Mouse (Mus musculus): ENCODE measurements around the gene Hist2h3c2. TPM values are rescaled to one million over a fixed set of nuclear protein-coding genes. Genes with fewer than 3 reads are reported as not detected.
"Not testable (repeated sequence)": the region's sequence is repeated elsewhere in the genome, so short reads cannot be mapped to it uniquely, and the experiment has no call there.

Hist2h3c2 gene
- polyA plus RNA-seq, 1 experiment from 2014 or later = 8.8 TPM

GRCm38 (mm10) chr3:96198601-96199251 lies 40.2 kb downstream of the Hist2h3c2 start:
- H3K27me3 ChIP-seq; H3K27ac ChIP-seq; H3K36me3 ChIP-seq; H3K9me3 ChIP-seq; ATAC-seq (ENCODE audit: low FRiP score, low read depth); H3K4me3 ChIP-seq; H3K9ac ChIP-seq: not testable (repeated sequence)
- peak overlapping the region; percentile 94 for H3K4me2 ChIP-seq (replicated peaks)
- H3K4me1 ChIP-seq = peaks cover 14% of the 10 kb centered on the region
- WGBS = 34% methylated on average over 8 of the region's 8 CpGs

DNA sequence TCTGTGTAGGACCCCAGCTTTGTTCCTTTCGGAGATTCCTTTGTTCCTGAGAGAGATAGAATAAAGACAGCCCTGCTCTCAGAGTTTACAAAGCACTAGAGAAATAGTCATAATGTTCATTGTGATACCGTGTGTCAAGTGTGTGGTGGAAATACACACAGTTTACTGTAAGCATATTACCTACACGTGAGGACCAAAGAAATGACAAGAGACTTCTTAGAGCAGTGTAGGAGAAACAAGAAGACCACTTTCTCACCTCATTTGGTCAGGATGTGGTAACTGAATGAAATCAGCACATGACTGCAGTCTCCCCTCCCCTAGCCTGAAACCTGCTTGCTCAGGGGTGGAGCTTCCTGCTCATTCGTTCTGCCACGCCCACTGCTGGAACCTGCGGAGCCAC lies 40.7 kb downstream of the Hist2h3c2 start:
- WGBS = 5% methylated on average over 6 of the region's 6 CpGs
- no peak for ATAC-seq (ENCODE audit: low FRiP score, low read depth)
- Histone ChIP-seq H3K4me1 (peaks cover 14% of the 10 kb centered on the region), H3K9ac (peak overlapping the region; percentile 19), H3K9me3 (0 out of 2 replicates have a peak, but pooled peaks cover 5% of the 10 kb centered on the region), H3K27me3 (no peaks in the 10 kb centered on the region), H3K27ac (0 out of 2 replicates have a peak overlapping the region, but pooled peaks have one; percentile 6), H3K4me2 (replicated peaks) (peak overlapping the region; percentile 94), H3K36me3 (peaks cover 5% of the 10 kb centered on the region), H3K4me3 (peak overlapping the region; percentile 70)

GRCm38 (mm10) chr3:96197129-96197749 lies 41.7 kb downstream of the Hist2h3c2 start:
- peaks cover 5% of the 10 kb centered on the region for H3K36me3 ChIP-seq
- H3K4me3 ChIP-seq = peak overlapping the region; percentile 70
- peak overlapping the region; percentile 95 for H3K27ac ChIP-seq
- ATAC-seq (ENCODE audit: low FRiP score, low read depth) = peak; percentile 93
- peaks cover 14% of the 10 kb centered on the region for H3K4me1 ChIP-seq
- H3K9ac ChIP-seq = peak overlapping the region; percentile 88
- H3K9me3 ChIP-seq = 0 out of 2 replicates have a peak, but pooled peaks cover 5% of the 10 kb centered on the region
- peak overlapping the region; percentile 94 for H3K4me2 ChIP-seq (replicated peaks)
- H3K27me3 ChIP-seq = no peaks in the 10 kb centered on the region
- under 1% methylated on average over 50 of the region's 50 CpGs for WGBS

- Histone ChIP-seq H3K4me2 (replicated peaks) (peak overlapping the region; percentile 94), H3K9ac (peak overlapping the region; percentile 88), H3K27ac (peak overlapping the region; percentile 95), H3K9me3 (0 out of 2 replicates have a peak, but pooled peaks cover 5% of the 10 kb centered on the region), H3K36me3 (peaks cover 5% of the 10 kb centered on the region), H3K4me3 (peak overlapping the region; percentile 70), H3K4me1 (peaks cover 14% of the 10 kb centered on the region), H3K27me3 (no peaks in the 10 kb centered on the region)
- WGBS = 16% methylated on average over 27 of the region's 27 CpGs
- ATAC-seq (ENCODE audit: low FRiP score, low read depth) = no peak; the same call in 1 of the 2 replicates
Observed at GRCm38 (mm10) chr3:96196437-96197128, 42.3 kb downstream of the Hist2h3c2 start.

- peaks cover 9% of the 10 kb centered on the region for H3K36me3 ChIP-seq
- no peak overlapping the region for H3K9ac ChIP-seq
- ATAC-seq (ENCODE audit: low FRiP score, low read depth) = no peak
- 93% methylated on average over 11 of the region's 11 CpGs for WGBS
- peaks cover 14% of the 10 kb centered on the region for H3K4me1 ChIP-seq
- no peaks in the 10 kb centered on the region for H3K27me3 ChIP-seq
- H3K27ac ChIP-seq = no peak overlapping the region
- 0 out of 2 replicates have a peak, but pooled peaks cover 5% of the 10 kb centered on the region for H3K9me3 ChIP-seq
- peak overlapping the region; percentile 94 for H3K4me2 ChIP-seq (replicated peaks)
- peak overlapping the region; percentile 70; the same call in 1 of the 2 replicates for H3K4me3 ChIP-seq
Observed at GRCm38 (mm10) chr3:96195616-96196313, 43.2 kb downstream of the Hist2h3c2 start.

DNA sequence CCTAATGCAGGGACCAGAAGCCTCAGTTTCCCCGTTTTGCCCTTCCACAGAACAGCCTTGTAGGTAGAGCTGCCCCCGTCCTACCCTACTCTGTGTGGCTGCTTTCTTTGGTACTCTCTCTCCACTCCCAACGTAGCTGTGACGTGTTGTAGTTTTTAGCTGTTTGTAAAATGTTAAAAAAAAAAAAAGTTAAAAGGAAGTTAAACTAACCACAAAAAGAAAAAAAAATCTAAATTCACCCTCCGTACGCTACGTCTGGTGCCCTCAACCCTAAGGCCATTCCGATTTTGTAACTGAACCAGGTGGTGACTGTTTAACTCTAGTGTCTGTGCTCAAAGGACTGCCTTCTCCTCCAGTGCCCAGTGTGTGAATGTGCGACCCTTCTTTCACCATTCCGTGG lies 44.0 kb downstream of the Hist2h3c2 start:
- no peak overlapping the region for H3K9ac ChIP-seq
- H3K27me3 ChIP-seq = no peaks in the 10 kb centered on the region
- H3K9me3 ChIP-seq = 0 out of 2 replicates have a peak, but pooled peaks cover 5% of the 10 kb centered on the region
- no peak for ATAC-seq (ENCODE audit: low FRiP score, low read depth)
- no peak overlapping the region for H3K4me2 ChIP-seq (replicated peaks)
- peaks cover 13% of the 10 kb centered on the region for H3K36me3 ChIP-seq
- no peak overlapping the region for H3K4me3 ChIP-seq
- peaks cover 14% of the 10 kb centered on the region for H3K4me1 ChIP-seq
- 85% methylated on average over 10 of the region's 10 CpGs for WGBS
- H3K27ac ChIP-seq = no peak overlapping the region

- Histone ChIP-seq H3K27ac (no peak overlapping the region), H3K4me2 (replicated peaks) (no peak overlapping the region), H3K9me3 (0 out of 2 replicates have a peak, but pooled peaks cover 5% of the 10 kb centered on the region), H3K4me3 (no peak overlapping the region), H3K4me1 (peaks cover 11% of the 10 kb centered on the region), H3K36me3 (peaks cover 23% of the 10 kb centered on the region), H3K9ac (no peak overlapping the region), H3K27me3 (no peaks in the 10 kb centered on the region)
- ATAC-seq (ENCODE audit: low FRiP score, low read depth) = no peak
- 47% methylated on average over 12 of the region's 12 CpGs for WGBS
Observed at GRCm38 (mm10) chr3:96192977-96193376, 46.0 kb downstream of the Hist2h3c2 start.

Small RNA genes within 50 kb of the gene (microRNA-seq; reads per million reads assigned to microRNA genes)
- not detected for gene Gm44492
- gene Gm47311 = not detected
- gene Gm47313 = not detected

Other genes with a start within 250 kb of the Hist2h3c2 start
- 58.3 and 60.0 TPM in 2 replicates for gene Plekho1, start 243.1 kb downstream of the Hist2h3c2 start, polyA plus RNA-seq (2015; fragmentation: Nextera tagmentation; extraction: Ambion mirVana)
- 39.4 and 39.5 TPM in 2 replicates for gene Vps45, start 180.7 kb downstream of the Hist2h3c2 start, polyA plus RNA-seq (2015; fragmentation: Nextera tagmentation; extraction: Ambion mirVana)
- 28.8 and 30.3 TPM in 2 replicates for gene Otud7b, start 134.6 kb downstream of the Hist2h3c2 start, polyA plus RNA-seq (2015; fragmentation: Nextera tagmentation; extraction: Ambion mirVana)
- 34.9 and 39.6 TPM in 2 replicates for gene Mtmr11, start 77.1 kb downstream of the Hist2h3c2 start, polyA plus RNA-seq (2015; fragmentation: Nextera tagmentation; extraction: Ambion mirVana)
- gene Sf3b4, start 66.8 kb downstream of the Hist2h3c2 start, polyA plus RNA-seq (2015; fragmentation: Nextera tagmentation; extraction: Ambion mirVana) = 179 and 186 TPM in 2 replicates
- gene Sv2a, start 58.0 kb downstream of the Hist2h3c2 start, polyA plus RNA-seq (2015; fragmentation: Nextera tagmentation; extraction: Ambion mirVana) = 4.6 and 7.8 TPM in 2 replicates
- gene Bola1, start 19.4 kb downstream of the Hist2h3c2 start, polyA plus RNA-seq (2015; fragmentation: Nextera tagmentation; extraction: Ambion mirVana) = 51.1 and 55.2 TPM in 2 replicates
- 1.3 TPM in 1 of 2 replicates, not detected in the other for gene Hist2h2ab, start 19.3 kb downstream of the Hist2h3c2 start, polyA plus RNA-seq (2015; fragmentation: Nextera tagmentation; extraction: Ambion mirVana)
- gene Hist2h2ac, start 18.2 kb downstream of the Hist2h3c2 start, polyA plus RNA-seq (2015; fragmentation: Nextera tagmentation; extraction: Ambion mirVana) = 11.1 and 12.0 TPM in 2 replicates
- 6.7 and 7.2 TPM in 2 replicates for gene Hist2h2be, start 18.0 kb downstream of the Hist2h3c2 start, polyA plus RNA-seq (2015; fragmentation: Nextera tagmentation; extraction: Ambion mirVana)
- gene Hist2h2aa2, start 1.1 kb upstream of the Hist2h3c2 start, polyA plus RNA-seq (2015; fragmentation: Nextera tagmentation; extraction: Ambion mirVana) = 46.2 and 48.0 TPM in 2 replicates
- gene Hist2h2aa1, start 6.4 kb upstream of the Hist2h3c2 start, polyA plus RNA-seq (2015; fragmentation: Nextera tagmentation; extraction: Ambion mirVana) = 19.0 and 30.4 TPM in 2 replicates
- gene Hist2h3c1, start 7.6 kb upstream of the Hist2h3c2 start, polyA plus RNA-seq (2015; fragmentation: Nextera tagmentation; extraction: Ambion mirVana) = 0.73 TPM in 1 of 2 replicates, not detected in the other
- gene Hist2h4, start 24.2 kb upstream of the Hist2h3c2 start, polyA plus RNA-seq (2015; fragmentation: Nextera tagmentation; extraction: Ambion mirVana) = 15.5 and 16.9 TPM in 2 replicates
- 85.5 and 91.9 TPM in 2 replicates for gene Hist2h3b, start 29.5 kb upstream of the Hist2h3c2 start, polyA plus RNA-seq (2015; fragmentation: Nextera tagmentation; extraction: Ambion mirVana)
- gene Hist2h2bb, start 30.6 kb upstream of the Hist2h3c2 start, polyA plus RNA-seq (2015; fragmentation: Nextera tagmentation; extraction: Ambion mirVana) = 13.3 and 15.5 TPM in 2 replicates
- gene Fcgr1, start 54.8 kb upstream of the Hist2h3c2 start, polyA plus RNA-seq (2015; fragmentation: Nextera tagmentation; extraction: Ambion mirVana) = 1.7 TPM in 2 replicates
- gene BC107364, start 213.2 kb upstream of the Hist2h3c2 start, polyA plus RNA-seq (2015; fragmentation: Nextera tagmentation; extraction: Ambion mirVana) = not detected in 2 replicates